Mouse (Mus musculus): ENCODE measurements around the gene Cltc. TPM values are rescaled to one million over a fixed set of nuclear protein-coding genes. Genes with fewer than 3 reads are reported as not detected.

Gene Cltc
- polyA plus RNA-seq, 1 experiment from 2014 or later: 149 TPM

DNA sequence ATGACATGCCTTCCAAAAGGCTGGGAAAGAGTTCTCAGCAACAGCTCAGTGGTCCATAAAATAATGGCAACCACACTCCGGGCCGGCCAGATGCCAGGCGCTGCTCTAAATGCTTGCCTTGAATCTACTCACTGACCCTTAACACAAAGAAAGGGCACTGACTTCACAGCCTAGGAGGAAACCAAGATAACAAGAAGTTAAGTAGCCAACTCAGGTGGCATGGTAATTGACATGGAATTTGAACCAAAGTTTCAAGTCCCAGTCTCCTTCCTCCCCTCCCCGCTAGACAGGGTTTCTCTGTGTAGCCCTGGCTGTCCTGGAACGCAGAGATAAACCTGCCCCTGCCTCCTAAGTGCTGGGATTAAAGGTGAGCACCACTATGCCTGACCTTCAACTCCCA lies 78.4 kb downstream of the Cltc start:
- Histone ChIP-seq H3K4me3 (replicated peaks; ENCODE audit: low read length) (no peak overlapping the region), H3K9me3 (ENCODE audit: control insufficient read depth, low read length) (no peaks in the 10 kb centered on the region), H3K36me3 (ENCODE audit: control insufficient read depth, insufficient read depth) (no peaks in the 10 kb centered on the region), H3K4me1 (replicated peaks; ENCODE audit: control insufficient read depth, insufficient read depth, low read length) (peaks cover 13% of the 10 kb centered on the region), H3K27me3 (replicated peaks; ENCODE audit: control insufficient read depth, insufficient read depth, low read length) (no peaks in the 10 kb centered on the region), H3K9ac (replicated peaks; ENCODE audit: low read depth, low read length) (no peak overlapping the region), H3K27ac (ENCODE audit: low read length) (no peak overlapping the region), H3K4me2 (ENCODE audit: low read length) (no peak overlapping the region)
- 76% methylated on average over 5 of the region's 5 CpGs for WGBS
- no peak for ATAC-seq

DNA sequence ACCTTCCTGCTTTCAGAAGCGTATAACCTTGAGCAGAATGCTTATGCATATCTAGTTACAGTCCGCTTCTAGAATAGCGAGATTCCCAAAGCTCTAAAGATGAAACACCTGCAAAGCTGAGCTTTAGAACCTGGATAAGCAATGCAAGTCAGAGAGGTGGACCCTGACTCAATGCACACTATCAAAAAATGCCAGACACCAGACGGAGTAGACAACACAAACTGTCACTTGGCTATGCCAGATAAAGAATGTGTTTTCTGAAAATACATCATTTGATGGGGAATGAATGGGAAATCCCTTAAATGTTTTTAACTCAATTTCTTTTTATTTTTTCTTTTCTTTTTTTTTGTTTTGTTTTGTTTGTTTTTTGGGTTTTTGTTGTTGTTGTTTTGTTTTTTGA lies 81.8 kb downstream of the Cltc start:
- no peaks in the 10 kb centered on the region for H3K9me3 ChIP-seq (ENCODE audit: control insufficient read depth, low read length)
- H3K27ac ChIP-seq (ENCODE audit: low read length): no peak overlapping the region
- H3K4me1 ChIP-seq (replicated peaks; ENCODE audit: control insufficient read depth, insufficient read depth, low read length): peaks cover 2% of the 10 kb centered on the region; the same call in 1 of the 2 replicates
- WGBS: 90% methylated on average over 4 of the region's 4 CpGs
- no peak for ATAC-seq
- H3K9ac ChIP-seq (replicated peaks; ENCODE audit: low read depth, low read length): no peak overlapping the region
- no peak overlapping the region for H3K4me3 ChIP-seq (replicated peaks; ENCODE audit: low read length)
- no peaks in the 10 kb centered on the region for H3K36me3 ChIP-seq (ENCODE audit: control insufficient read depth, insufficient read depth)
- no peaks in the 10 kb centered on the region for H3K27me3 ChIP-seq (replicated peaks; ENCODE audit: control insufficient read depth, insufficient read depth, low read length)
- H3K4me2 ChIP-seq (ENCODE audit: low read length): no peak overlapping the region

DNA sequence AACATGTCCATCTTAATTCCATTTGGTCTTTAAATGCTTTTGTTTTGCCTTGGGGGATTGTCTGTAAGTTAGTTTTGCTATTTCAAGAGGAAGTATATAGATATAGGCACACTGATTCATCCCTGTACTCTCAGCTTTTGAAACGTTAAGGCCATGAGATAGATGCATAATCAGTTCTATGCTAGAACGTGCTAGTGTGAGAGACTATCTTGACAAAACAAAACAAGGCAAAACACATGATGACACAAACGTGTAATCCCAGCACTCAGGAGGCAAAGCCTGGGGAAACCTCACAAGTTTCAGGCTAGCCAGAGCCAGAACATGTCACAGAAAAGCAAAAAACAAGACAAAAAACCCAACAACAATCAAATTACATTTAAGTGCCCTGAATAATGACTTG lies 84.6 kb downstream of the Cltc start:
- Histone ChIP-seq H3K27me3 (replicated peaks; ENCODE audit: control insufficient read depth, insufficient read depth, low read length) (no peaks in the 10 kb centered on the region), H3K4me2 (ENCODE audit: low read length) (no peak overlapping the region), H3K27ac (ENCODE audit: low read length) (no peak overlapping the region), H3K36me3 (ENCODE audit: control insufficient read depth, insufficient read depth) (no peaks in the 10 kb centered on the region), H3K9me3 (ENCODE audit: control insufficient read depth, low read length) (no peaks in the 10 kb centered on the region), H3K4me1 (replicated peaks; ENCODE audit: control insufficient read depth, insufficient read depth, low read length) (peaks cover 2% of the 10 kb centered on the region; the same call in 1 of the 2 replicates), H3K9ac (replicated peaks; ENCODE audit: low read depth, low read length) (no peak overlapping the region), H3K4me3 (replicated peaks; ENCODE audit: low read length) (no peak overlapping the region)
- no peak for ATAC-seq
- WGBS: 81% methylated on average over 3 of the region's 3 CpGs

DNA sequence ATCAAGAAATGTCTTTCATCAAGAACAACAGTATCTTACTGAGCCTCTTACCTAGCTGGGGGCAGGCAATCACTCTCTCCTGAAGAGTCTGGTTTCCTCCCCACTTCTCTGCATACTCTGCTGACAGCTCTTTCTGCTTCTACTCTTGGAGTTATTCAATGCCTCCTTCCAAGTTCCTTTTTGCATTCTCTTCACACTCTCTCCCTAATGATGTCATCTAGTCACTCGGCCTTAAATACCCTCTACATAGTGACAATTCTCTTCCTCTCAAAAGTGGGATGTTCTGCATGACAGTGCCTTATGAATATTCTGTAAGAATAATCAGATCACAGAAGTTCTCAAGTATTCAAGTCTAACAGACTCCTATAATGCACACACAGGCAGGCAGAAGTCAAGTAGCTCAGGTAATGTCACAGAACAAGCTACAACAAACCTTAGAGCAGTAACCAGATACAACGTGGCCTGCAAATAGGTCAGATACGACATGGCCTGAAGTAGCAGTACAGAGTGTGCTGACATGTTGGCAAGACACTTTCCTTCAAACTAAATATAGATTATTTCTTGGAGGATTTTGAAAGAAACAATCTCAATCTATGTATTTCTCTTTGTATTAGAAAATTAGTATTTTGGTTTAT lies 86.2 kb downstream of the Cltc start:
- no peaks in the 10 kb centered on the region for H3K9me3 ChIP-seq (ENCODE audit: control insufficient read depth, low read length)
- ATAC-seq: no peak
- H3K4me2 ChIP-seq (ENCODE audit: low read length): no peak overlapping the region
- H3K4me3 ChIP-seq (replicated peaks; ENCODE audit: low read length): no peak overlapping the region
- no peak overlapping the region for H3K27ac ChIP-seq (ENCODE audit: low read length)
- WGBS: 55% methylated on average over 3 of the region's 3 CpGs
- H3K27me3 ChIP-seq (replicated peaks; ENCODE audit: control insufficient read depth, insufficient read depth, low read length): no peaks in the 10 kb centered on the region
- H3K36me3 ChIP-seq (ENCODE audit: control insufficient read depth, insufficient read depth): no peaks in the 10 kb centered on the region
- peaks cover 2% of the 10 kb centered on the region; the same call in 1 of the 2 replicates for H3K4me1 ChIP-seq (replicated peaks; ENCODE audit: control insufficient read depth, insufficient read depth, low read length)
- no peak overlapping the region for H3K9ac ChIP-seq (replicated peaks; ENCODE audit: low read depth, low read length)

DNA sequence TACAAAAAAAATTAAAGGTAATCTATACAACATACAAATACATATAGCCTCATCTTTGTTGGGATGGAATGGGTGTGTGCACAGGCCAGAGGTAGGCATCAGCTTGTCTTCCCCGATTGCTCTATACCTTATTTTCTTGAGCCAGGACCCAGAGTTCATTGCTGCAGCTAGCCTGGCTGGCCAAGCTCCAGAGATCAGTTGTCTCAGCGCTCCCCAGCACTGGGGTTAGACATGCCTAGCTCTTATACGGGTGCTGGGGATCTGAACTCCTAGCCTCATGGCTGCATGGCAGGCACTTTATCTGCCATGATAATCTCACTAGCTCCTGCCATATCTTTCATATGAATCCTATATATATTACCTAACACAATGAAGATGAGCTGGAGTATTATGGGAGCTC lies 89.2 kb downstream of the Cltc start:
- H3K36me3 ChIP-seq (ENCODE audit: control insufficient read depth, insufficient read depth): peaks cover 2% of the 10 kb centered on the region; the same call in 1 of the 2 replicates
- no peak overlapping the region for H3K27ac ChIP-seq (ENCODE audit: low read length)
- no peaks in the 10 kb centered on the region for H3K27me3 ChIP-seq (replicated peaks; ENCODE audit: control insufficient read depth, insufficient read depth, low read length)
- no peak overlapping the region for H3K4me2 ChIP-seq (ENCODE audit: low read length)
- H3K9me3 ChIP-seq (ENCODE audit: control insufficient read depth, low read length): no peaks in the 10 kb centered on the region
- H3K4me3 ChIP-seq (replicated peaks; ENCODE audit: low read length): no peak overlapping the region
- no peak for ATAC-seq
- WGBS: 85% methylated on average over 3 of the region's 3 CpGs
- no peak overlapping the region for H3K9ac ChIP-seq (replicated peaks; ENCODE audit: low read depth, low read length)
- H3K4me1 ChIP-seq (replicated peaks; ENCODE audit: control insufficient read depth, insufficient read depth, low read length): peaks cover 2% of the 10 kb centered on the region; the same call in 1 of the 2 replicates

DNA sequence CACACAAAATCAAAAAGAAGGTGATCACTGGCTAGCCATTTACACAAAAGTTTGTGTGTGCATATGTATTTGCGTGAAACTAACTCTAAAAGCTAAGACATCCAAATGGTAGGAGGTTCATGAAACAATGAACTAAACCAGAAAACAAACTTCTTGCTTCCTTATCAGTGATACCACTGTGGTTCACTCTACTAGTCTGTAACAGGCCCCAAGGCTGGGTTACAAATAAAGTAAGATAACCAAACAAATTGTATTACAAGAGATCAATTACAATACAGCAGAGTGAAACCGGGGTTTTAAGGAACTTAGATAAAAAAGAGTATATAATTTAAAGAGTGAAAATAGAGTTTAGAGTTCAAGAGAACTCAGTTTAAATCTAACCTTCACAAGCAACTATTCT lies 89.8 kb downstream of the Cltc start:
- H3K36me3 ChIP-seq (ENCODE audit: control insufficient read depth, insufficient read depth): peaks cover 2% of the 10 kb centered on the region; the same call in 1 of the 2 replicates
- no peak overlapping the region for H3K27ac ChIP-seq (ENCODE audit: low read length)
- no peak overlapping the region for H3K4me3 ChIP-seq (replicated peaks; ENCODE audit: low read length)
- H3K4me2 ChIP-seq (ENCODE audit: low read length): no peak overlapping the region
- H3K4me1 ChIP-seq (replicated peaks; ENCODE audit: control insufficient read depth, insufficient read depth, low read length): peaks cover 2% of the 10 kb centered on the region; the same call in 1 of the 2 replicates
- ATAC-seq: no peak
- H3K9ac ChIP-seq (replicated peaks; ENCODE audit: low read depth, low read length): no peak overlapping the region
- H3K27me3 ChIP-seq (replicated peaks; ENCODE audit: control insufficient read depth, insufficient read depth, low read length): no peaks in the 10 kb centered on the region
- no peaks in the 10 kb centered on the region for H3K9me3 ChIP-seq (ENCODE audit: control insufficient read depth, low read length)
- 94% methylated on average over 2 of the region's 2 CpGs for WGBS

DNA sequence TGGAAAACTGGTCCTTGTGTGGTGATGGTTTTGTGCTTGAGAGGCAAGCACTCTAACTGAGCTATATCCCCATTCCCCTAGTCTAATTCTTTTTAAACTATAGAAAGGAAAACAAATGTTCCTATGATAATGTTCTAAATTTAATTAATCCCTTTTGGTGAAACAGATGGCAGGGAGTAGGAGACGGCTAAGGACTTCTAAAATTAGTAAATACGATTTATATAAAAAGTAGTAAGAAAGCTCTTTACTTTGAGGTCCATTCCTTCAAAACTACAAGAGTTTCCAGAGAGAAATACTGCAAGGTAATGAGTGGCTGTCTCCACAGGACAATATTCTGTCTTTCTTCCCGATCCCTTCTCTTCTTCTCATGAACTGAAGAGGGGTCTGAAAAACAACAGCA lies 93.0 kb downstream of the Cltc start:
- H3K4me1 ChIP-seq (replicated peaks; ENCODE audit: control insufficient read depth, insufficient read depth, low read length): no peaks in the 10 kb centered on the region
- H3K27ac ChIP-seq (ENCODE audit: low read length): no peak overlapping the region
- H3K9me3 ChIP-seq (ENCODE audit: control insufficient read depth, low read length): no peaks in the 10 kb centered on the region
- WGBS: 83% methylated on average over 3 of the region's 3 CpGs
- ATAC-seq: no peak
- no peak overlapping the region for H3K4me3 ChIP-seq (replicated peaks; ENCODE audit: low read length)
- H3K27me3 ChIP-seq (replicated peaks; ENCODE audit: control insufficient read depth, insufficient read depth, low read length): no peaks in the 10 kb centered on the region
- H3K9ac ChIP-seq (replicated peaks; ENCODE audit: low read depth, low read length): no peak overlapping the region
- H3K4me2 ChIP-seq (ENCODE audit: low read length): no peak overlapping the region
- peaks cover 9% of the 10 kb centered on the region; the same call in 1 of the 2 replicates for H3K36me3 ChIP-seq (ENCODE audit: control insufficient read depth, insufficient read depth)

DNA sequence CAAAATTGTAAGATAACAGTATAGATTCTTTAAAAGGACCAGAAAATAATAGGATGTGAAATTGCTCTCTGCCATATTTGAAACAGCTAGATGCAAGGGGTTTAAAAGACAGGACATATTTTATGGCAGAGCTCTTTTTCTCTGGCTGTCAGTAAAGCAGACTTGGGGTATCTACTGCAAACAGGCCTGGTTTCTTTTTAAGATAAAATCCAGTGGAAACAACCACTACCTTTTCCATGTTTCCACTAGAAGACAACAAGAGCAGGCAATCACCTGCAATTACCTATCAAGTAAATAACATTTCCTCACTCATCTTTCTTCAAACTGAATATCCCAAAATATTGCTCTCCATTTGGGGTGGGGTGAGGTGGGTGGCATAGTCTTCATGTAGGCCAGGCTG lies 93.4 kb downstream of the Cltc start:
- no peak overlapping the region for H3K27ac ChIP-seq (ENCODE audit: low read length)
- no peak for ATAC-seq

DNA sequence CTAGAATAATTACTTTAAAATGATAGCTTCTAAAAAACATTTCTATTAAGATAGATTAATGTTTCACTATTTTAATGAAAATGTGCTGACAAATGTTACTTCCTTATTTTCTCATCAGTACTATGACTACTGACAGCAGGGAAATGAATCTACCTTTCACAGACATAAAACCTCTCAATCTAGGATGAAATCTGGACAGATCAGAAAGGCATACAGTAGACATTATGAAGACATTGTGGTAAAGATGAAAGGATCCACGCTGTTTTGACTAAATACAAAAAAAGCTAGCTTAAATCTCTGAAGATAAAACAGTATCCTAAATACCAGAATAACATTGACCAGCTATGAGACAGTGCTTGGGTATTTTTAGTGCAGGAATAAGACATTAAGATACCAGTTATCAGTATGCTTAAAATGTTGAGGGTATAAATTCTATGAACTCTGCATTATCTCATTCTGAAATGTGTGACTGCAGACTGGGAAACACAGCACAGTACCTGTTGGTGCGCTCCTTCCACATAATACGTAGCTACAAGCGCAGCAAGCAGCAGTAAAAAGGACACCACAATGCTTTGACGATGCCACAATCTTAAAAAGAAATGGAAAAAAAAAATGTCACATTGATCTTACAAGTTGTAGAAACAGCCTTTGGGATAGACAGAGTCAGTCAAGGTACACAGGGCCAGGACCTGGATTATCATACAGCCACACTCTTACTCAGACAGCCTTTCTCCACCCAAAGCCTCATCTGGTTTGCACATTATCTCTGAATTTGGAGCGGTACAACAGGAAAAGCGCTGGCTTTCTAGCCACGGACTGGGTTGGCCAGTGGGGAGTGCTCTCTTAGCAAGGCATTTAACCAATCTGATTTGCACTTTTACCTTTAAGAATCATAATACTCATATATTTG lies 94.1 kb downstream of the Cltc start:
- no peaks in the 10 kb centered on the region for H3K9me3 ChIP-seq (ENCODE audit: control insufficient read depth, low read length)
- no peak for ATAC-seq
- H3K4me3 ChIP-seq (replicated peaks; ENCODE audit: low read length): no peak overlapping the region
- H3K36me3 ChIP-seq (ENCODE audit: control insufficient read depth, insufficient read depth): peaks cover 11% of the 10 kb centered on the region
- H3K27ac ChIP-seq (ENCODE audit: low read length): no peak overlapping the region
- no peak overlapping the region for H3K9ac ChIP-seq (replicated peaks; ENCODE audit: low read depth, low read length)
- WGBS: 92% methylated on average over 8 of the region's 8 CpGs
- no peaks in the 10 kb centered on the region for H3K27me3 ChIP-seq (replicated peaks; ENCODE audit: control insufficient read depth, insufficient read depth, low read length)
- no peaks in the 10 kb centered on the region for H3K4me1 ChIP-seq (replicated peaks; ENCODE audit: control insufficient read depth, insufficient read depth, low read length)
- no peak overlapping the region for H3K4me2 ChIP-seq (ENCODE audit: low read length)

More for the DNA sequence above, 93.4 kb downstream of the Cltc start:
- H3K9ac ChIP-seq (replicated peaks; ENCODE audit: low read depth, low read length): no peak overlapping the region
- peaks cover 10% of the 10 kb centered on the region for H3K36me3 ChIP-seq (ENCODE audit: control insufficient read depth, insufficient read depth)
- no peaks in the 10 kb centered on the region for H3K27me3 ChIP-seq (replicated peaks; ENCODE audit: control insufficient read depth, insufficient read depth, low read length)
- H3K4me3 ChIP-seq (replicated peaks; ENCODE audit: low read length): no peak overlapping the region
- H3K9me3 ChIP-seq (ENCODE audit: control insufficient read depth, low read length): no peaks in the 10 kb centered on the region
- H3K4me1 ChIP-seq (replicated peaks; ENCODE audit: control insufficient read depth, insufficient read depth, low read length): no peaks in the 10 kb centered on the region
- no peak overlapping the region for H3K4me2 ChIP-seq (ENCODE audit: low read length)
